In genomic region chr3:105151475-105152157, GRCm38 (mm10) we compare ENCODE assay signal across 8 mouse cellular contexts.
DNase-seq lines count a peak whose midpoint lies in the region; ATAC-seq and TF ChIP-seq lines count a peak whose summit lies in the region.

No protein-coding gene starts in this region.

- H3K4me2 ChIP-seq in kidney, embryonic 15.5 days = no peak overlapping the region
- no peak overlapping the region for H3K4me2 ChIP-seq in liver, postnatal 0 days (ENCODE audit: low read depth, low read length)

- H3K9ac ChIP-seq in kidney, embryonic 15.5 days = no peak overlapping the region
- H3K9ac ChIP-seq in liver, postnatal 0 days (replicated peaks) = no peak overlapping the region

- no peak for TF ChIP-seq POLR2A in cerebellum, adult 2 months (IDR thresholded peaks at IDR 0.05; ENCODE audit: borderline replicate concordance, insufficient read depth, low read length)
- TF ChIP-seq POLR2A in brain, embryonic 14.5 days (IDR thresholded peaks at IDR 0.05; ENCODE audit: borderline replicate concordance, extremely low read depth, insufficient read depth, insufficient read length, poor library complexity, severe bottlenecking) = no peak

- no peak for TF ChIP-seq EP300 in liver, postnatal 0 days (IDR thresholded peaks at IDR 0.05; ENCODE audit: low read depth)

- no peaks in the 10 kb centered on the region; the same call in 1 of the 2 replicates for H3K27me3 ChIP-seq in cerebellum, adult 2 months (ENCODE audit: control insufficient read depth, insufficient read depth, low read length)
- peaks cover 4% of the 10 kb centered on the region; the same call in 1 of the 2 replicates for H3K27me3 ChIP-seq in kidney, embryonic 15.5 days
- H3K27me3 ChIP-seq in liver, postnatal 0 days (ENCODE audit: insufficient read depth, low read length) = no peaks in the 10 kb centered on the region

- ATAC-seq in frontal cortex, adult (ENCODE audit: low TSS enrichment) = peak; percentile 88
- peak; percentile 73; the same call in 1 of the 2 replicates for ATAC-seq in kidney, embryonic 15.5 days (replicated peaks; ENCODE audit: low FRiP score)
- no peak for ATAC-seq in liver, postnatal 0 days

- TF ChIP-seq CTCF in cerebellum, adult 2 months (IDR thresholded peaks at IDR 0.05; ENCODE audit: borderline replicate concordance, insufficient read depth, low read depth, low read length) = peak; percentile 44; the same call in 1 of the 2 replicates
- TF ChIP-seq CTCF in brain, embryonic 14.5 days (IDR thresholded peaks at IDR 0.05; ENCODE audit: borderline replicate concordance, extremely low read depth, insufficient read depth, insufficient read length) = peak; percentile 70
- TF ChIP-seq CTCF in liver, postnatal 0 days (IDR thresholded peaks at IDR 0.05; ENCODE audit: low read depth) = peak; percentile 53

- no peak overlapping the region for H3K27ac ChIP-seq in cerebellum, adult 2 months (ENCODE audit: insufficient read depth, low read length)
- H3K27ac ChIP-seq in kidney, embryonic 15.5 days = no peak overlapping the region
- H3K27ac ChIP-seq in liver, postnatal 0 days (ENCODE audit: low read depth) = no peak overlapping the region

- 31% methylated on average over 11 of the region's 11 CpGs for WGBS in cerebellum, adult 2 months
- WGBS in kidney, embryonic 15.5 days = 9% methylated on average over 11 of the region's 11 CpGs
- WGBS in liver, postnatal 0 days (ENCODE audit: insufficient replicate concordance) = 18% methylated on average over 11 of the region's 11 CpGs

- H3K36me3 ChIP-seq in kidney, embryonic 15.5 days = no peaks in the 10 kb centered on the region
- H3K36me3 ChIP-seq in liver, postnatal 0 days (replicated peaks; ENCODE audit: insufficient read depth, low read length) = no peaks in the 10 kb centered on the region

- H3K4me1 ChIP-seq in cerebellum, adult 2 months (ENCODE audit: control insufficient read depth, insufficient read depth, low read length) = no peaks in the 10 kb centered on the region
- H3K4me1 ChIP-seq in kidney, embryonic 15.5 days = peaks cover 8% of the 10 kb centered on the region; the same call in 1 of the 2 replicates
- no peaks in the 10 kb centered on the region for H3K4me1 ChIP-seq in liver, postnatal 0 days (ENCODE audit: insufficient read depth)

- no peaks in the 10 kb centered on the region for H3K9me3 ChIP-seq in kidney, embryonic 15.5 days (replicated peaks)
- no peaks in the 10 kb centered on the region for H3K9me3 ChIP-seq in liver, postnatal 0 days (ENCODE audit: low read length)

- DNase-seq in cerebellum, adult 2 months = peak; percentile 27 to 29
- DNase-seq in cerebellum, adult 11-12 months = no peak
- DNase-seq in brain, embryonic 14.5 days (ENCODE audit: low read depth) = peak; percentile 75
- peak; percentile 24 for DNase-seq in liver, postnatal 0 days
- peak; percentile 29 for DNase-seq in ovary, postnatal 14 days (ENCODE audit: low spot score)
- DNase-seq in adipocyte (ENCODE audit: low spot score) = no peak

- H3K4me3 ChIP-seq in cerebellum, adult 2 months (replicated peaks; ENCODE audit: insufficient read depth, low read depth, low read length) = no peak overlapping the region
- no peak overlapping the region for H3K4me3 ChIP-seq in kidney, embryonic 15.5 days (replicated peaks)
- no peak overlapping the region for H3K4me3 ChIP-seq in liver, postnatal 0 days (ENCODE audit: low read depth, low read length)

Comparison
In these comparisons a context has a peak if more than half of its experiments do, and no peak if none do; other contexts are left out.
1. DNase-seq: peak in cerebellum, adult 2 months (2 of 2), brain, embryonic 14.5 days (single experiment), liver, postnatal 0 days (single experiment) and ovary, postnatal 14 days (single experiment); none in cerebellum, adult 11-12 months (single experiment) and adipocyte (single experiment).
2. Peak in every context shown above with its lines, with median percentiles within 50 percentile points of each other: CTCF ChIP-seq.